Mouse (Mus musculus) adrenal gland, adult 2 months (tissue): ENCODE results near the gene Efcab11. TPM values are rescaled to one million over a fixed set of nuclear protein-coding genes. Genes with fewer than 3 reads are reported as not detected.
"Not testable (repeated sequence)": the region's sequence is repeated elsewhere in the genome, so short reads cannot be mapped to it uniquely, and the experiment has no call there.

Experiments
- DNase-seq: peaks from one replicate; pipeline ENCODE4 v3.0.0; 2021
- polyA plus RNA-seq: library from polyadenylated mRNA; depleted of rRNA; stranded (reverse); fragments of >200 nt; gene quantifications from 2 replicates; pipeline ENCODE4 v1.2.3, GENCODE M21; 2012
- total RNA-seq, 2 experiments: library from RNA; stranded (reverse); gene quantifications; 2 replicates each; pipeline ENCODE4 v1.2.3; 2021

Gene Efcab11
- total and polyA plus RNA-seq, 3 experiments = 0.17 to 1.3 (median 0.86) TPM

DNA sequence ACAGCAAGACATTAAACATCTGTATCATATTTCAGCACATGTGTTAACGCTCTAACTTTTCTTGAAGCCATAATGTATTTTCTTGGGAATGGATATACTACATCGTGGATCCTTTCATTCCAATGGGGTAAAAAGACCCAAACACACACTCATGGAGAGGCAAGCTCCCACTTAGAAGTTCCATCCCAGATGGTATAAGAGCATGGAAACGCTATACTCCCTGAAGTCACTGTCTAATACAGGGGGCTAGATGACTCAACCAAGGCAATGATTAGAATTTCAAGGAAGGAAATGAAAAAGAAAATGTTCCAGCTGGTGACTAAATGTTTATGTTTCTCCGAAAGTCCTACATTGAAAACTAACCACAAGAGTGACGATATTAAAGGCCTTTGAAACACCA lies 76.3 kb downstream of the Efcab11 start:
- DNase-seq = no peak

DNA sequence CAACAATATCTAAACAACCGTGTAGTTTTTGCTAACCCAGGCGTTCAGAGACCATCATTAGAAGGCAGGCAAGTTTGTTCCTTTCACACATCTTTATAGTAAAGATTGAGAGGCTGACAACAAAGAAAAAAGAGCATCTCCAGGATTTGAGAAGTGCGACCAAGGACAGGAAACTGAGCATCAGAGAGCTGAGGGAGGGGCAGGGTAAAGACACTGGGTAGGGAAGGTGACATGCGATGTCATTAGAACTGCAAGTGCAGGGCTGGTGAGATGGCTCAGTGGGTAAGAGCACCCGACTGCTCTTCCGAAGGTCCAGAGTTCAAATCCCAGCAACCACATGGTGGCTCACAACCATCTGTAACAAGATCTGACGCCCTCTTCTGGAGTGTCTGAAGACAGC lies 77.5 kb downstream of the Efcab11 start:
- DNase-seq = not testable (repeated sequence)

DNA sequence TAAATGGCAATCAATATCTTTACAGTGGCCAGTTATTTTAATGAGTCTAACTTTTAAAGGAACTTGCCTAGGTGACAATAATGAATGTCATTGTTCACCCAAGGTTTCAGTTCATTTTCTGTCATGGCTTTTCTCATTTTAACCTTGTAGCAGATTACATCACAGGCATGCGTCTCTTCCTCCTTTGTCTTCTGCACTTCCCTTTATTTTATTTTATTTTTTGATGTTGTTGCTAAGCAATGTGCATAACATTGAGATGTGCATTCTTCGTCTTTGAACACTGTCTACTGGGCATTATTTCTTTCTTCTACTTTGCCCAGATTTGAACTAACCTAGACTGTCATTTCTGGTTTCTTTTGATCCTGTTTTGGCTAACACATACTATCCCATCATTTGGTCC lies 88.3 kb downstream of the Efcab11 start:
- DNase-seq = no peak

DNA sequence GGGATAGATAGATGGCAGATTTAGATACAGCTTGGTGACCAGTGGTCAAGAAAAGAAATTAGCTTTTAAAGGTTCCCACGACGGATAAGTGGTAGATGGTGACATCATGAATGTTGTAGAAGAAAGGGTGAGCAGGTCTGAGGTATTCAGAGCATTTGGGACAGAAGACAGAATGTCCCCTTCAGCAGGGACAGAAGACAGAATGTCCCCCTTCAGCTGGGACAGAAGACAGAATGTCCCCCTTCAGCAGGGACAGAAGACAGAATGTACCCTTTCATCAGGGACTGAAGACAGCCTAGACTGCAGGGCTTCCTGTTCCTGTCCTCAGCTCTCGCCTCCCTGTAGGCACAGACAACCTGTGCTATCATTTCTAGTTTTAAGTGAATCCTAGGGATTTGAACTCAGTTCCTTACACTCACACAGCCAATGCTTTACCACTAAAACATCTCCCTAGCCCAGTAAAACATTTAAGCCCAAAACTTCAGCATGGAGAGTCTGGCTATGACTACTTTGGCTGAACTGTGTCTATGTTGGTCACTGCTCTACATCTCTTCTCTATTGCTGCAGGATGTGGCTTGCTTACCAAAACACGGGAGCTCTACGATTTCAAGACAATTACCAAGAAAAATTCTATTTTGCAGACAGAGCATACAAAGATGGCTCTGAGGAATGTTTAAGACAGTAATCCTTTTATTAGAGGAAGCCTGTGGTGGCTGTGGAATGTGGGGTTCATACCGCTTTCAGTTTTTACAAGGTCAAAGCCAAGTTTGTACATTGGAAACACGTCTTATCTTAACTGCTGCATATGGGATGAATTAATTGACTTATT lies 89.2 kb downstream of the Efcab11 start:
- no peak for DNase-seq

DNA sequence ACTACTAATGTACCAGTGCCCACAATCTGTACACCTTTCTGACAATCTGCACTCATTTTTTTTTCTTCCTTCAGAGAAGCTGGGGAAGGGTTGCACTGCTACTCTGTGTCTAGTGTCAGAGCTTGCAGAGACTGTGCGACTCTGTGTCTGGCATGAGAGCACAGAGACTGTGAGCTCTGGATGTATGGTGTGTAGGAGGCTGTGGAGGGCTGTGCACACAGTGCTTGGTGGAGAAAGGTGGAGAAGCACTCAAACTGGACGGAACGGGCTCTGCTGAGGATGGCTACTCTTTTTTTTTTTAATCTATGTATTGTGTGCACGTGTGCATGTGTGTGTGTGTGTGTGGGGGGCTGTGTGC lies 90.1 kb downstream of the Efcab11 start:
- DNase-seq = no peak

DNA sequence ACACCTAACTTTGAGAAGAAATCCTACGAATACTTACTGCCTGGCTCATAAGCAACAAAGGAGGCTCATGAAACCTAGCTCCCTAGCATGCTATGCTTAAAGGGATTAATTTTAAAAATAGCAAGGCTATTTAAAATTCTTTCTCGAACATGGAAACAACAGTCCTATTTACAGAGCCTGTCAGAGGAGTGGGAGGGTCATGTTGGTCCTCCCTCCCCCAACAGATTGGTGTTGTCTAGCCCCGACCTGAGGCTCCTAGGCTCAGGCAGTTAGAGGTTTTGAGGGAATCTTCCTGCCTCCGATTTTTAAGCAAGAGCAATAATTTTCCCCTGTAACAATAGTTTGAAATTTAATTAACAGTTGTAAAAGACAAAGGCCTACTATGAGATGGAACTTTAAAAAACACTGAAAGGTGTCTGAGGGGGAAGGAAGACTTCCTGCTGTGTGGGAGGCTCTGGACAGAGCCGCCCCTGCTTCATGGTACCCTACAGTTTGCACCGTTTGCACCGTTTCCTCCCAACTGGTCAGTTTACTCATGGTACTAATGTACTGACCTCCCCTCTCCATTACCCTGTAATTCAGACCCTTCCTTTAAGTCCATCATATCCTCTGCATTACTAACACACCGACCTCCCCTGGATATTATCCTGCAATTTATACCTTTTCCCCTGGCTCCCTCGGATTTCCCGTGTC lies 90.6 kb downstream of the Efcab11 start:
- no peak for DNase-seq

DNA sequence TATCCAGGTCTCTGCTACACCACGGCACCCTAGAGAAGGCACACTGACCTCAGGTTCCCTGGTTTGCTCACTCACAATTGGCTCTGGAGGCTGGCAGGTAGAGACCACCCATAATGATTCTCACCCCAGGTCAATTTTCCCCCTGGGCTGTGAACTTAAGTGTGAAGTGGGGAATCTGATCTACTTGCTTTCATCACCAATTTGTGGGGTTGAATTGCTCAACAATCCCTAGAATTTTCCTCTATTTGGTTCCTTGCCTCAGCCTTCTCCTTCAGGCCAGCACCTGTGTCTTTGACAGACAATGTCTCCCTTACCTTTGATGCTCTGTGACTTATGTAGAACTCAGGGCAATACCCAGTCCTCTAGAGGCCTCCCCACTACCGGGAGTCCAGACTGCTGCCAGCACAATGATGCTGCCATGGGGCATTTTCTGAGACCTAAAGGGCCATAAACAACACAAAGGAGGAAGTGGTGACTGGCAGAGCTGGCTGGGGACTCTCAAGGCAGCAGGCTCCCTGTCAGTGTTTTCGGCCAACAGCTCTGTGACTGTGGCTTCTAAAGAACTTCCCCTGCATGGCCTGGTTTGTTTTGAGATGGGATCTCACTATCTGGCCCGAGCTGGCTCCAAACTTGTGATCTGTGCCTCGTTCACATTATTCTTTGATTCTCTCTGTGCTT lies 94.8 kb downstream of the Efcab11 start:
- DNase-seq = peak; percentile 17

DNA sequence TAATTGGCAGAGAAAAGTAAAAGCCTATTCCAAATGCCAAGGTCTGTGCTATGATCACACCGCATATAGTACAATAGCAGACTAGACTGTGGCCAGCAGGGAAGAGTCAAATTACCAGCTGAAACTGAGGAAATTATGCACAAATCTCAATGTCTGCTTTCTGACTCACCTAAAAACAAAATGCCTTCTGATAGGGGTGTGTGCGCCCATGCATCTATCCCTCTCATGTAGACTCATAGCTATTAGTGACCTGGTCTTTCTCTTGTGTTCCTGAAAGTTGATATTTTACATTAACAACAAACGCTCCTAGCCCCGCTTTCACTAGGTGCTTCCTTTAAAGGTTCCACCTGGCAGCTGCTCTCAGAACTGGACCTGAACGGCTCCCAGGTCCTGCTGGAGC lies 102.5 kb downstream of the Efcab11 start:
- no peak for DNase-seq

DNA sequence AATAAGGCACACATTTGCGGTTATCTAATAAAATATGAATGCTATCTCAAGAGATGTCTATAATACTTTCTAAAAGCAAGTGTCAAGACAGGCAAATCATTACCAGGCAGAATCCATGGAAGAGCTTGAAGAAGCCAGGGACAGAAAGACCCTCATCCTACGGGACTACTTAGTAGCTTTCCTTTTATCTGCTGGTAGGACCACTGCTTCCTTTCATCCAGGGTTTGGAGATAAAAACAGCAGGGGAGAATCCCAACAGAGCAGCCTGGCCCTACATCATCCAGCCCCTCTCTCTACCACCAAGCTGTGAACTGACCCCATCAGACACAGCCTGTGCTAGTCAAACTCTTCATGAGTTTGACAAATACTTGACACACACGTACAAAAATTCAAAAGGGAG lies 103.8 kb downstream of the Efcab11 start:
- DNase-seq = no peak

DNA sequence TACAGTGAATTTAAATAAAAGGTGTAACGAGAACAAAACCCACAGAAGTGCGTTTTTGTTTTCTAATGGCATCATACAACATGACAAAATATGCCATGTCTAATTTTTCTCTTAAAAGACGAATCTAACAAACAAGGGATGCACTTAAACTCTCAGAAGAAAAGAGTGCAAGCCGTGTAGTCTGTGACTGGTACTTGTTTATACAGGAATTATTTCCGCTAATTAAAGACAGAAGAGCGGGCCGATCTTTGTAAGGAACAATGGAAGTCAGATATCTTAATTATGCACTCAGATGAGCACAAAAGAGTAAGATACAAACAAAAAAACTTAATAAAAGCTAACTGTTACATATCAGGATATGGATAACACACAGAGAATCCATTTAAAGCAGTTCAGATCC lies 104.3 kb downstream of the Efcab11 start:
- DNase-seq = no peak

DNA sequence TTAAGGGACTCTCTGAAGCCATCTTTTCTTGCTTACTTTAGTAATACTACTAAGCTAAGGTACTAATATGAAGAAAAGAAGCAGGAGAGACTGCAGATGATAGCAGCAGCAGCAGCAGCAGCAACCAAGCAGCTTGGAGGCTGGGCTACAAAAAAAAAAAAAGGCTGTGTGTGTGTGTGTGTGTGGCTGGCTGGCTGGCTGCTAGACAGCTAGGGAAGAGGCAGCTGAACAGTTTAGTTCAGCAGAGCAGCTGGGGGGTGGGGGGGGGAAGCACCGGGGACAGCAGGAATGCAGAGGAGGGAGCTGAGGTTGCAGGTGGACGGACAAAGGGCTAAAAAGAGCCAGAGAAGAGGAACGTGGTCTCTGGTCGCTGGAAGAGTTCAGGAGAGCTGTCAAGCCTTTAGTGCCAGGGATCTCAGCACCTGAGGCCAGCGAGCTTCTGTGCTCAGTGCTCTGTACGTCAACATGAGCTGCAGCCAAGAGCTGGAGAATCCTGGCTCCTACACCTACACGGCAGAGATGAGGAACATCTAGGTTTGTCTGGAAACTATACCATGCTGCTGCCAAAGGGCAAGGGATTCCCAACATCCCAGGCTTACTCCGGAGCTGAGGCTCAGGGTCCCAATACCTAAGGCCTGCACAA lies 107.6 kb downstream of the Efcab11 start:
- no peak for DNase-seq

DNA sequence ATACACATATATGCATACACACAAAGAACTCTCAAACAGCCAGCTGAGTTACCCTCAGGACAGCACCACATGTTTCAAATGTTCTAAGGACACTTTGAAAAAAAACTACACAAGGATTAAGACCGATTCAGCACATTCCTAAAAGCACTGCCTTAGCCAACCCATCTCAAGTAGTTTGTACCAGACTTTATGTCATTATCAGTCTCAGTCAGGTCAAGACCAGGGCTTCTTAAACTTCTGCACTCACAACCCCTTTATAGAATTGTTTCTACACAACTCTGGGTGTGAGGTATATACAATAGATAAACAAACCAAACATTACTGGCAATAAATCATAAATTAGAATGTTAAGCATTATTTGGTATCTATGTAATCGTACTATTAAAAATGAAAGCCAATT lies 109.4 kb downstream of the Efcab11 start:
- DNase-seq = no peak

DNA sequence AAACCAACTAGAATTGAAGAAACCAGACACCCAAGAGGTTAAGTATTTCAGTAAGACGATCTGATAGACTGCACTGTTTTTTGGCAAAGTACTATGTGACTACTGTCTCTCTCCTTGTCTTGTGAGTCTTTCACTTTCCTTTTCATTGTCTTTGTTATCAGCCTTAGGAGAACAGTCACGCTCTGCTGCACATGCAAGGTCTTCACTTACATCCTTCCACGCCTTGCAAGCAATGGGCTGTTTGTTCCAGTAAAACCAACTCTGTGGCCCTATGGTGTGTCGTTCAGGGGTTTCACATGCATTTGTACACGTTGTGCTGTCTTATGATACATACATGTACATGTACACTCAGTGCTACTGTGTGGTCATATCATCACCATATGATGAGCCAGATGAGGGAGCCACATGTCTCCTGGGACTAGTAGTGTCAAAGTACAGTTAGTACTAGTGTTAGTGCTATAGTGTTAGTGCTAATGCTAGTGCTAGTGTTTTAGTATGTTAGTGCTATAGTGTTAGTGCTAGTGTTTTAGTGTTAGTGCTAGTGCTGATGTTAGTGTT lies 110.5 kb downstream of the Efcab11 start:
- DNase-seq = no peak

DNA sequence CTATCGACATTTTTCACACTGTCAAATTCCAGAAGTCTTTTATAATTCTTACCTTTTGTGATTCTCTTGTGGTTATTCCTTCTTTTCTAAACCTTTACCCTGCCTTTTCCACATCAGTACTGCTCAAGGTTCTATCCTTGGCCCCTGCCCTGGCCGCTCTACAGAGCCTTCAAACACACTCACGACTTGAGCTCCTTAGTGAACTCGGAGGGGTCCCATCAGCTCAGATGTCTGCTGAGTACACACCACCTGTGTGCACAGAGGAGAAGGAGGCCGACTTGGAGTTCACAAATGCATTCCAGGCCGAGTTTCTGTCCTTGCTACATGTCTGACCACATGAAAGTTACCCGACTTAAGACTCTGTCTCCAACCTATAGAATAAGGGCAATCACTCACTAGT lies 113.2 kb downstream of the Efcab11 start:
- no peak for DNase-seq

DNA sequence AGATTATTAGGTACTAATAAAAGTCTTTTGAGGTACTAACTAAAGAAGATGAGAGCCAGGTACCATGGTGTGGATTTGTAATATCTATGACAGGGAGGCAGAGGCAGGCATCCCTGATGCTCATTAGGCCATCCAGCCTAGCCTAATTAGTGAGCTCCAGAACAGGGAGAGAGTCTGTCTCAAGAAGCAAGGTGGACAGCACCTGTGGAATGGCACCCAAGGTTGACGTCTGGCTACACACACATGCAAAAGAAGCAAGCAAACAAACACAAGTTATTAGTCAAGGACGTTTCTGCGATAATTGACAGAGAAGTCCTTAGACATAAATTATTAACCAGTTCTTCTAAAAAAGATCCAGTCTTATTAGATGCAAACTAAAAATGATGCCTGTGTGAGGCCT lies 114.6 kb downstream of the Efcab11 start:
- no peak for DNase-seq

DNA sequence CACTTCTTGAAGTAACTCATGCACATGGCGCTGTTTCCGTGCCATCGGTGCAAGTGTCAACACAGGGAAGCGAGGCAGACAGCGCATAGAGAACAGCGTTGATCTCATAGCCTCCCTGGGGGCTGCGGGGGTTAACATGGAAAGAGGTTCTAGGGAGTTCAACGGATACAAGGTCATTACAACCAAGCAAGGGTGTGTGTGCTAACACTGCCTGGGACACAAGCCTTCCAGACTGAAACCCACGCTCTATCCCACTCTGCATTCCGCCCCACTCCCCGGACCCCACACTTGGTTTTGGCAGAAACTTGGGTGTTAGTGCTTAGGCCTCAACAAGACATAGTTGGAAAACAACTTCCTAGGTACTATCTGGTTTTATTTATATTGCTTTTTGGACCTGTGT lies 116.5 kb downstream of the Efcab11 start:
- DNase-seq = no peak

DNA sequence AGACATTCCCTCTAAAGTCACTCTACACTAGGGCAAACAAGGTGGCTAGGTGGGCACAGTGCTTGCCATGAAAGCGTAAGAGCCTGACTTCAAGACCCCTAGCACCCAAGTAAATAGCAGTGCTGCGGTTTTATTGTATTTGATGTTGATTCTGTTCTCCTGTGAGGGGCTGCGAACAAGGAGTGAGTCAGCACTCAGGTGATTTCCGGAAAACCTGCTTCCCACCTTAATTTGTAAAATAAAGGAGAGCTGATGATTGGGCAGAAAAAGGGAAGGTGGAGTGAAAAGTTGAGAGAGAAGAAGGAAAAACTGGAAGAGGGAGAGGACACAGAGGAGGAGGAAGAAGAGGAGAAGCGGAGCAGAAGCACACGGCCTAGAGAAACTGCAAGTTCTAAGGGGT lies 118.3 kb downstream of the Efcab11 start:
- no peak for DNase-seq

DNA sequence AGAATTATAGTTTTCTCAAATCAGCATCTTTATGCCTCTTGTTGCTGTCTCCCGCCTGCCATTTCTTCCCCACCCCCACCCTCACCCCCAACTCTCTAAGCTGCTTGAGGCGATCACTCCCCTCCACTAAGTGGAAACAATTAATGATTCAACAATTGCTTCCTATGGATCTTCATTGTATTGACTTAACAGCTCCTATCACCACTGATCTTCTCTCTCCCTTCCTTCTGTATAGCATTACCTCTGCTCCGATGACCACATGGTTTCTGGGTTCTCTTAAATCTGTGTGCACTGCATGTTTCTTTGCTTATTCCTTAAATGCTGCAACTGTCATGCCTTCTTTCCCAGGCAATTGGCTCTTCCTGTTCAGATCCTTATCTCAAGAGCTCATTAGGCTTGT lies 120.2 kb downstream of the Efcab11 start:
- DNase-seq = no peak

DNA sequence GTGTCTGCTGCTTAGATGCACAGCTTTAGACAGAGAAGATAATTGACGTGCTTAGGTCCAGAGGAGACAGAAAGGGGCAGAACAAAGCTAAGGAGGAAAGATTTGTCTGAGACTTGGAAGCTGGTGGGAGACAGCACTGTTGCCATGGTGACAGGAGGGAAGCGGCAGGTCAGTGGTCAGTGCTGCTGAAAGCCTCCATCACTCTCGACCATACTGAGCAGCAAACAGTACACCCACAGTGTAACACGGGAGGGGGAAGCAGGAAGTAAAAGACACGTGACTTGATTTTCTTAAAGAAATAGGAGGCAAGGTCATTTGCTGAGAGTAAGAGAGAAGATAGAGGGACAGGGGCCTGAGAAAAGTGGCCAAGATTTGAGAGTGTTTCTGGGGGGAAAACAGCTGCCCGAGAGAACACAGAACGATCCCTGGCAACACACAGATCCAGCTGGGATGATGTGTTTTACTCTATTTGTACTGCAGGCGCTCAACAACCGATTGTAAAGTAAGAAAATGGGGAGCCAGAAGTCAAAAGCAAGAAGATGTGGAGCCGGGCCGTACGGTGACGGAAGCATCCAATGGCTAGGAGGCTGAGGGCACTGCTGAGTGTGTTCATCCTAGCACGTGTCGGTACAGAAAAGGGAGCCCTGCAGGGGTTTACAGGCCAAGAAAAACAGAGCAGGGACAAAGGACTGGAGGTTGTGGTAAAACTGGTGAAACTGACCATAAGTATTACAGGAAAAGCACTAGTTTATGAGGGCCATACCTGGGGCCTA lies 126.3 kb downstream of the Efcab11 start:
- no peak for DNase-seq

DNA sequence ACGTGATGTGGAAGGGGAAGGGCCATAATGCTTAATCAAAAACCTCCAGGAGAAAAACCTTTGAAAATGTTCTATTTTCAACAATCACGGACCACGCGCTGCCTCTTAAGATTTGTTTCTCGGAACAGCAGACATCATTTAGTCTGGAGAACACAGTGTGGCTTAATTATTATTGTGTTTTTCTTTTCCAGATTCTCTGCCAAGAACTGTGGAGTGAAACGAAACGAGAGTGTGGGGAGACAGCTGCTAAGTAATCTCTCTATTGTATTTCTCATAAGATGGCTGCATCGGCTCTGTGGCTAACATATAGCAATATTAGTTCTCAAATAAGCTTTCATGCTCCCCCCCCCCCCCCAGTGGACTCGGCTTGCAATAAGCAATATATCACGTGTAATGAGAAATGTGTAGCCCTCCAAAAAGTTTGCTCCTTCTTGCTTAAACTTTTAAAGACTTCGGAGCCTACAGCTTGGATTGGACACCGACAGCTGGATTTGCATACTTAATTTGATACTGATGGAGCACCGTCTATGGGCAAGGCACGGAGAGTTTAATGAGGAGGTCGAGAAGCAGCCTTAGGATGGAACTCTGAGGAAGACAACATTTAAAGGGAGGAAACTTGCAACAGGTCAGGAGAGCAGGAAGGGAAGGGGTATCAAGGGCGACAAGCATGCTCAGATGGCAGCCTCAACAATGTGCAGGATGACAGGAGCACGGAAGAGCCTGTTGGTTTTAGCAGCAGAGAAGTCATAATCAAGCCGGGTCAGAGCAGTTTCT lies 127.1 kb downstream of the Efcab11 start:
- no peak for DNase-seq

DNA sequence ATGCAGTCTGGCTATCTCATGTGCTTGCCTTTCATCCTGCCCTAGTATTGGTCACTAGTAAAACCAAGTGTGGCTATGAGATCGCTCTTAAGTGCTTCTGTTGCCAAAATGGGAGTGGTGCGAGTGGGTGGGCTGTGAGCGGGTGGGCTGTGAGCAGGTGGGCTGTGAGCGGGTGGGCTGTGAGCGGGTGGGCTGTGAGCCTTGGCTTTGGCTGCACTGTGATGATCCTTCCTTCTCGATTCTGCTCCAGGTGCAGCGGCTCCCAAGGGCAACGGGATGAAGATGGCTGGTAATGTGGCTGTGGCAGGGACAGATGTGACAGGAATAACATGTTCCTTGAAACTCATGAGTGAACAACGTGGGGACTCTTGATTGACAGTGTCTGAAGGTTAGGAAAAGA lies 128.0 kb downstream of the Efcab11 start:
- DNase-seq = no peak
